Mouse (Mus musculus) bone marrow, adult 2 months (tissue): ENCODE data around the gene Gm10130.

Experiments used
- CTCF ChIP-seq: fragments of 200-500 bp; IDR thresholded peaks from 2 replicates; pipeline ENCODE4 v1.5.1; 2011; ENCODE audit warnings: low read length, control low read depth; ENCODE audit not compliant: control insufficient read depth, insufficient read depth
- POLR2A ChIP-seq: fragments of 200-500 bp; IDR thresholded peaks from 2 replicates; pipeline ENCODE4 v1.6.1; 2011; ENCODE audit warnings: low read depth, mild to moderate bottlenecking, control low read depth, low read length, borderline replicate concordance; ENCODE audit not compliant: control insufficient read depth

- TF ChIP-seq CTCF (no peak), POLR2A (no peak)
Observed at GRCm38 (mm10) chr2:150318973-150319372, 4.5 kb upstream of the Gm10130 start.
